ENCODE assay signal across 22 mouse cellular contexts in genomic region chr14:31173537-31173936, GRCm38 (mm10). TPM values are rescaled to one million over a fixed set of nuclear protein-coding genes. Genes with fewer than 3 reads are reported as not detected.
DNase-seq lines count a peak whose midpoint lies in the region; ATAC-seq and TF ChIP-seq lines count a peak whose summit lies in the region.
"Had no signal": no experiment of that assay in that cellular context is flagged by ENCODE, and none has a peak within 500 bp of the region (broad histone marks: within the 10 kb centered on the region; RNA-seq: fewer than 3 reads in every experiment).

No protein-coding gene starts in this region.

- WGBS in heart, embryonic 16.5 days, result 84% methylated on average over 7 of the region's 7 CpGs
- 80% methylated on average over 7 of the region's 7 CpGs for WGBS in liver, postnatal 0 days (ENCODE audit: insufficient replicate concordance)

- H3K4me1 ChIP-seq in heart, embryonic 16.5 days (ENCODE audit: control insufficient read depth, insufficient read depth, low read length), result peaks cover 15% of the 10 kb centered on the region
- H3K4me1 ChIP-seq in liver, postnatal 0 days (ENCODE audit: insufficient read depth), result 0 out of 2 replicates have a peak, but pooled peaks cover 3% of the 10 kb centered on the region
- H3K4me1 ChIP-seq in brown adipose tissue, adult 24 weeks (ENCODE audit: control insufficient read depth, insufficient read depth, insufficient read length, low read length), result peaks cover 9% of the 10 kb centered on the region; the same call in 1 of the 2 replicates
- H3K4me1 ChIP-seq: forebrain, embryonic 15.5 days had no signal

- peak; percentile 91 for DNase-seq in heart, adult 11 months
- no peak for DNase-seq in heart, postnatal 14 days
- DNase-seq in heart, postnatal 36 days, result no peak
- no peak for DNase-seq in liver, postnatal 0 days
- DNase-seq in liver, result no peak
- DNase-seq in adrenal gland, adult 2 months, result no peak
- DNase-seq: adrenal gland, postnatal 25 days; cerebellum, adult 8-10 months; embryo, embryonic 11 days; gastrocnemius, postnatal 14 days had no signal

- H3K9me3 ChIP-seq in heart, embryonic 16.5 days (replicated peaks; ENCODE audit: control insufficient read depth, low read length), result no peaks in the 10 kb centered on the region
- no peaks in the 10 kb centered on the region for H3K9me3 ChIP-seq in liver, postnatal 0 days (ENCODE audit: low read length)
- H3K9me3 ChIP-seq: embryonic facial prominence, embryonic 15.5 days; forebrain, embryonic 15.5 days had no signal

- TF ChIP-seq CTCF in liver, postnatal 0 days (IDR thresholded peaks at IDR 0.05; ENCODE audit: low read depth), result no peak

- ATAC-seq in heart, embryonic 16.5 days (replicated peaks; ENCODE audit: extremely low read depth, insufficient read depth, low FRiP score), result no peak
- no peak for ATAC-seq in liver, postnatal 0 days
- ATAC-seq: activated CD4-positive, CD25-positive, alpha-beta regulatory T cell, adult 4 months; forebrain, embryonic 15.5 days; intestine, embryonic 16.5 days; Patski had no signal

- peaks cover 76% of the 10 kb centered on the region for H3K36me3 ChIP-seq in heart, embryonic 16.5 days (ENCODE audit: control insufficient read depth, insufficient read depth)
- peaks cover 81% of the 10 kb centered on the region for H3K36me3 ChIP-seq in liver, postnatal 0 days (replicated peaks; ENCODE audit: insufficient read depth, low read length)

- intact Hi-C loops in heart, postnatal 14 days (cut with DNase I), result no loop called here
- intact Hi-C loops in heart, postnatal 36 days (cut with DNase I), result no loop called here

- no peak overlapping the region for H3K9ac ChIP-seq in heart, embryonic 16.5 days (ENCODE audit: low read length)
- H3K9ac ChIP-seq in liver, postnatal 0 days (replicated peaks), result no peak overlapping the region
- H3K9ac ChIP-seq: embryonic facial prominence, embryonic 15.5 days; forebrain, embryonic 15.5 days; hindbrain, embryonic 14.5 days had no signal

- no peaks in the 10 kb centered on the region for H3K27me3 ChIP-seq in heart, embryonic 16.5 days (ENCODE audit: control insufficient read depth, insufficient read depth, low read length)
- H3K27me3 ChIP-seq in liver, postnatal 0 days (ENCODE audit: insufficient read depth, low read length), result no peaks in the 10 kb centered on the region
- H3K27me3 ChIP-seq: CH12.LX; embryonic facial prominence, embryonic 15.5 days; forebrain, embryonic 15.5 days; Patski had no signal

- H3K4me2 ChIP-seq in heart, embryonic 16.5 days (ENCODE audit: low read depth, low read length), result no peak overlapping the region
- no peak overlapping the region for H3K4me2 ChIP-seq in liver, postnatal 0 days (ENCODE audit: low read depth, low read length)
- H3K4me2 ChIP-seq: embryonic facial prominence, embryonic 15.5 days; forebrain, embryonic 15.5 days; heart, embryonic 11.5 days; hindbrain, embryonic 14.5 days had no signal

- peak overlapping the region; percentile 38 for H3K27ac ChIP-seq in heart, embryonic 16.5 days (ENCODE audit: low read length)
- H3K27ac ChIP-seq in liver, postnatal 0 days (ENCODE audit: low read depth), result peak overlapping the region; percentile 39; the same call in 1 of the 2 replicates
- H3K27ac ChIP-seq in brown adipose tissue, adult 24 weeks (replicated peaks; ENCODE audit: low read depth, low read length), result peak overlapping the region; percentile 20; the same call in 1 of the 2 replicates
- H3K27ac ChIP-seq: embryonic facial prominence, embryonic 15.5 days; forebrain, embryonic 15.5 days; hindbrain, embryonic 14.5 days had no signal

- no peak for TF ChIP-seq EP300 in liver, postnatal 0 days (IDR thresholded peaks at IDR 0.05; ENCODE audit: low read depth)

- no peak overlapping the region for H3K4me3 ChIP-seq in heart, embryonic 16.5 days (ENCODE audit: low read length)
- H3K4me3 ChIP-seq in liver, postnatal 0 days (ENCODE audit: low read depth, low read length), result no peak overlapping the region
- no peak overlapping the region for H3K4me3 ChIP-seq in brown adipose tissue, adult 24 weeks (ENCODE audit: insufficient read depth, low read depth, low read length)
- H3K4me3 ChIP-seq: embryonic facial prominence, embryonic 15.5 days; forebrain, embryonic 15.5 days had no signal

RNA-seq across cellular contexts. Expression of gene Stab1, which starts 5.1 kb away (rescaled TPM):
- 10 to 100 TPM; 74.5 to 78.7 TPM for total RNA-seq in heart, postnatal 14 days (2021)
- polyA plus RNA-seq in heart, embryonic 16.5 days (2015; fragmentation: Nextera tagmentation; extraction: Ambion mirVana), result 36.6 and 43.8 TPM in 2 replicates
- total RNA-seq in heart, postnatal 36 days (2021), result 10 to 100 TPM; 66.1 to 85.9 TPM
- polyA plus RNA-seq in liver, postnatal 0 days (2015; fragmentation: Nextera tagmentation; extraction: Ambion mirVana), result 34.7 and 42.5 TPM in 2 replicates
- 25.2 and 28.0 TPM in 2 replicates for polyA plus RNA-seq in brown adipose tissue, adult 24 weeks (2012; ENCODE audit: insufficient read depth, insufficient read length, missing spikeins)
- total RNA-seq in adrenal gland, adult 2 months (2021), result 10 to 100 TPM; 55.8 to 67.6 TPM
- 80.5 and 82.1 TPM in 2 replicates for polyA plus RNA-seq in adrenal gland, adult 2 months (2012; rRNA removed)
- total RNA-seq: common myeloid progenitor, adult 5-6 weeks; hematopoietic stem cell, adult 5-6 weeks had no signal

RNA-seq across cellular contexts. Expression of gene Tnnc1, which starts 34.6 kb away (rescaled TPM):
- total RNA-seq in heart, postnatal 14 days (2021), result 1,000 to 10,000 TPM; 4,401 to 4,949 TPM
- 4,861 and 5,105 TPM in 2 replicates for polyA plus RNA-seq in heart, embryonic 16.5 days (2015; fragmentation: Nextera tagmentation; extraction: Ambion mirVana)
- total RNA-seq in heart, postnatal 36 days (2021), result 1,000 to 10,000 TPM; 4,706 to 5,436 TPM
- 3.9 and 8.4 TPM in 2 replicates for polyA plus RNA-seq in liver, postnatal 0 days (2015; fragmentation: Nextera tagmentation; extraction: Ambion mirVana)
- polyA plus RNA-seq in brown adipose tissue, adult 24 weeks (2012; ENCODE audit: insufficient read depth, insufficient read length, missing spikeins), result 17.2 and 24.4 TPM in 2 replicates
- total RNA-seq in adrenal gland, adult 2 months (2021), result 1 to 10 TPM; 1.3 to 1.7 TPM
- 0.36 TPM in 1 of 2 replicates, not detected in the other for polyA plus RNA-seq in adrenal gland, adult 2 months (2012; rRNA removed)
- total RNA-seq: common myeloid progenitor, adult 5-6 weeks; hematopoietic stem cell, adult 5-6 weeks had no signal
- polyA plus RNA-seq: activated CD4-positive, CD25-positive, alpha-beta regulatory T cell, adult 4 months had no signal

RNA-seq across cellular contexts. Expression of gene Nt5dc2, which starts 42.7 kb away (rescaled TPM):
- 10 to 100 TPM; 23.5 to 28.2 TPM for total RNA-seq in heart, postnatal 14 days (2021)
- 288 and 319 TPM in 2 replicates for polyA plus RNA-seq in heart, embryonic 16.5 days (2015; fragmentation: Nextera tagmentation; extraction: Ambion mirVana)
- total RNA-seq in heart, postnatal 36 days (2021), result 10 to 100 TPM; 19.5 to 19.9 TPM
- 45.3 and 48.5 TPM in 2 replicates for polyA plus RNA-seq in liver, postnatal 0 days (2015; fragmentation: Nextera tagmentation; extraction: Ambion mirVana)
- polyA plus RNA-seq in brown adipose tissue, adult 24 weeks (2012; ENCODE audit: insufficient read depth, insufficient read length, missing spikeins), result 2.5 and 4.0 TPM in 2 replicates
- 10 to 100 TPM; 22.5 to 33.3 TPM for total RNA-seq in adrenal gland, adult 2 months (2021)
- 107 and 124 TPM in 2 replicates for polyA plus RNA-seq in adrenal gland, adult 2 months (2012; rRNA removed)
- polyA plus RNA-seq: activated CD4-positive, CD25-positive, alpha-beta regulatory T cell, adult 4 months had no signal

RNA-seq across cellular contexts. Expression of gene Nisch, which starts 43.2 kb away (rescaled TPM):
- total RNA-seq in heart, postnatal 14 days (2021), result 100 to 1,000 TPM; 185 to 197 TPM
- polyA plus RNA-seq in heart, embryonic 16.5 days (2015; fragmentation: Nextera tagmentation; extraction: Ambion mirVana), result 331 and 376 TPM in 2 replicates
- 100 to 1,000 TPM; 128 to 143 TPM for total RNA-seq in heart, postnatal 36 days (2021)
- 51.1 and 65.0 TPM in 2 replicates for polyA plus RNA-seq in liver, postnatal 0 days (2015; fragmentation: Nextera tagmentation; extraction: Ambion mirVana)
- polyA plus RNA-seq in brown adipose tissue, adult 24 weeks (2012; ENCODE audit: insufficient read depth, insufficient read length, missing spikeins), result 83.6 and 84.5 TPM in 2 replicates
- 100 to 1,000 TPM; 249 to 309 TPM for total RNA-seq in adrenal gland, adult 2 months (2021)
- polyA plus RNA-seq in adrenal gland, adult 2 months (2012; rRNA removed), result 412 and 462 TPM in 2 replicates

RNA-seq across cellular contexts. Expression of gene Sema3g, which starts 44.1 kb away (rescaled TPM):
- 10 to 100 TPM; 17.4 to 22.2 TPM for total RNA-seq in heart, postnatal 14 days (2021)
- polyA plus RNA-seq in heart, embryonic 16.5 days (2015; fragmentation: Nextera tagmentation; extraction: Ambion mirVana), result 0.97 TPM in 2 replicates
- total RNA-seq in heart, postnatal 36 days (2021), result 10 to 100 TPM; 14.2 to 18.3 TPM
- 0.04 and 0.06 TPM in 2 replicates for polyA plus RNA-seq in liver, postnatal 0 days (2015; fragmentation: Nextera tagmentation; extraction: Ambion mirVana)
- 5.4 and 10.5 TPM in 2 replicates for polyA plus RNA-seq in brown adipose tissue, adult 24 weeks (2012; ENCODE audit: insufficient read depth, insufficient read length, missing spikeins)
- 10 to 100 TPM in 1 of 2 experiments, 1 to 10 TPM in 1; 5.2 to 11.2 TPM for total RNA-seq in adrenal gland, adult 2 months (2021)
- polyA plus RNA-seq in adrenal gland, adult 2 months (2012; rRNA removed), result 8.7 and 10.9 TPM in 2 replicates
- total RNA-seq: common myeloid progenitor, adult 5-6 weeks had no signal
- polyA plus RNA-seq: activated CD4-positive, CD25-positive, alpha-beta regulatory T cell, adult 4 months had no signal

Comparison
In these comparisons a context has a peak if more than half of its experiments do, and no peak if none do; other contexts are left out.
1. RNA of gene Tnnc1, which starts 34.6 kb away (polyA plus RNA-seq): 4,861 to 5,105 TPM in heart, embryonic 16.5 days; 17.2 to 24.4 TPM in brown adipose tissue, adult 24 weeks, 3.9 to 8.4 TPM in liver, postnatal 0 days and 0.36 TPM in adrenal gland, adult 2 months; every median in the first group is over 100 times any median in the second.
2. Peak in every context shown above with its lines, with median percentiles within 50 percentile points of each other: H3K27ac ChIP-seq.